Mouse (Mus musculus) C2C12 (cell line): ENCODE data around the gene Clstn3.

ENCODE experiments used
- CEBPB ChIP-seq: IDR thresholded peaks from one replicate; pipeline ENCODE4 v1.6.1; 2011; ENCODE audit warnings: low read depth, mild to moderate bottlenecking, control low read depth, moderate library complexity
- CTCF ChIP-seq: IDR thresholded peaks from one replicate; pipeline ENCODE4 v1.5.1; 2011; ENCODE audit not compliant: control insufficient read depth, insufficient read depth, insufficient read length
- USF1 ChIP-seq: IDR thresholded peaks from one replicate; pipeline ENCODE4 v1.6.1; 2011; ENCODE audit warnings: low read depth, mild to moderate bottlenecking, control low read depth, moderate library complexity

- TF ChIP-seq CTCF: no peak
- TF ChIP-seq CEBPB: no peak
- TF ChIP-seq USF1: no peak
These were observed 37.4 kb upstream of the Clstn3 start for GRCm38 (mm10) chr6:124502021-124502420.
